Mouse (Mus musculus) hindbrain, embryonic 15.5 days (tissue): ENCODE results near the gene Hck. TPM values are rescaled to one million over a fixed set of nuclear protein-coding genes. Genes with fewer than 3 reads are reported as not detected.
A peak's percentile ranks its signal among the peaks of the same experiment; 100 is the strongest.

Experiments used
- ATAC-seq: fragments of 200-750 bp; cut with Nextera tagmentation; 2 replicates; pipeline ENCODE4 v1.8.0; 2017; ENCODE audit warnings: low read depth, moderate number of reproducible peaks, moderate TSS enrichment; ENCODE audit not compliant: low FRiP score
- H3K27ac ChIP-seq: fragments of 300-500 bp; sonication (generic); replicated peaks from 2 replicates; pipeline ENCODE4 v1.5.1; 2015; ENCODE audit warnings: mild to moderate bottlenecking, inconsistent platforms
- H3K27me3 ChIP-seq: fragments of 300-500 bp; sonication (generic); 2 replicates; pipeline ENCODE4 v1.6.1; 2015; ENCODE audit warnings: control low read depth, inconsistent platforms
- H3K36me3 ChIP-seq: fragments of 300-500 bp; sonication (generic); 2 replicates; pipeline ENCODE4 v1.6.1; 2015; ENCODE audit warnings: control low read depth, inconsistent platforms
- H3K4me1 ChIP-seq: fragments of 300-500 bp; sonication (generic); replicated peaks from 2 replicates; pipeline ENCODE4 v1.6.1; 2015; ENCODE audit warnings: control low read depth, inconsistent platforms
- H3K4me2 ChIP-seq: fragments of 300-500 bp; sonication (generic); 2 replicates; pipeline ENCODE4 v1.6.1; 2015; ENCODE audit warnings: moderate library complexity, mild to moderate bottlenecking, inconsistent platforms
- H3K4me3 ChIP-seq: fragments of 300-500 bp; sonication (generic); 2 replicates; pipeline ENCODE4 v1.5.1; 2015; ENCODE audit warnings: mild to moderate bottlenecking, inconsistent platforms
- H3K9ac ChIP-seq: fragments of 300-500 bp; sonication (generic); 2 replicates; pipeline ENCODE4 v1.6.1; 2015; ENCODE audit warnings: inconsistent platforms
- H3K9me3 ChIP-seq: fragments of 300-500 bp; sonication (generic); 2 replicates; pipeline ENCODE4 v1.6.1; 2016; ENCODE audit warnings: control low read depth, inconsistent platforms
- WGBS: fragments of 180-500 bp; shearing (Covaris S2); methylation state at CpG from one replicate; pipeline ENCODE4 v1.1.7; 2015; 5-methylcytosine and 5-hydroxymethylcytosine counted together
- polyA plus RNA-seq: library from polyadenylated mRNA; unstranded; fragments of >200 nt; fragmentation: Nextera tagmentation; extraction: Ambion mirVana; gene quantifications from 2 replicates; pipeline ENCODE4 v1.2.1, GENCODE M21; 2015

Hck gene
- polyA plus RNA-seq, 1 experiment from 2014 or later: 3.7 TPM

DNA sequence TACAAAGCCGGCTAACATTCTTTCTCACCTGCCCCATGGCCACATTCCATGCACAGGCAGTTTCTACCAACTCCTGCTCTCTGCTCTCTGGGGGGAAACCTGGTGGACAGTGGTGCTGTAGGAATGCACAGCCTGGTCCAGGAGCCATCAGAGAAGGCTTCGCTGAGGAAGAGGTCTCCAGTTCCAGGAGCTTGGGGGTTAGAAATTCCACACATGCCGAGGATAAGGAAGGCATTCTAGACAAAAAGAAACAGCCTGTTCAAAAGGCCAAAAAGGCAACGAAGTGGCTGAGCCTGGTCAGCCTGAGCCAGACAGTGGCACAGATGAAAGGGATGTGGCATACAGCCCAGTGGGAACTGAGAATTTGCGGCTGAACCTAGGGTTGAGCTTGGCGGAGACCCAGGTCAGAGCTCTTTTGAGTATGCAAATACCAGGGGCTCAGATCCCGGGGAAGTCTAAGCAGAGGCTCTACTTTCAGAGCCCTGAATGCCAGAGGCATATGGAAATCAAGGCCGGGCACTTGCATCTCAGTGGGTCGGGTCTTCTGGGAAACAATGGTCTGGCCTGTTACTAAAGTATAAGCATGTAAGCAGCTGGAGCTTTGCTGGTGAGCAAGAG is 31.8 kb downstream of the Hck start:
- Histone ChIP-seq H3K36me3 (no peaks in the 10 kb centered on the region), H3K4me2 (no peak overlapping the region), H3K27ac (peak overlapping the region; percentile 43; the same call in 1 of the 2 replicates), H3K27me3 (no peaks in the 10 kb centered on the region), H3K9me3 (no peaks in the 10 kb centered on the region), H3K9ac (no peak overlapping the region), H3K4me3 (no peak overlapping the region), H3K4me1 (peaks cover 8% of the 10 kb centered on the region; the same call in 1 of the 2 replicates)
- peak; percentile 86 for ATAC-seq
- 12% methylated on average over 9 of the region's 9 CpGs for WGBS

DNA sequence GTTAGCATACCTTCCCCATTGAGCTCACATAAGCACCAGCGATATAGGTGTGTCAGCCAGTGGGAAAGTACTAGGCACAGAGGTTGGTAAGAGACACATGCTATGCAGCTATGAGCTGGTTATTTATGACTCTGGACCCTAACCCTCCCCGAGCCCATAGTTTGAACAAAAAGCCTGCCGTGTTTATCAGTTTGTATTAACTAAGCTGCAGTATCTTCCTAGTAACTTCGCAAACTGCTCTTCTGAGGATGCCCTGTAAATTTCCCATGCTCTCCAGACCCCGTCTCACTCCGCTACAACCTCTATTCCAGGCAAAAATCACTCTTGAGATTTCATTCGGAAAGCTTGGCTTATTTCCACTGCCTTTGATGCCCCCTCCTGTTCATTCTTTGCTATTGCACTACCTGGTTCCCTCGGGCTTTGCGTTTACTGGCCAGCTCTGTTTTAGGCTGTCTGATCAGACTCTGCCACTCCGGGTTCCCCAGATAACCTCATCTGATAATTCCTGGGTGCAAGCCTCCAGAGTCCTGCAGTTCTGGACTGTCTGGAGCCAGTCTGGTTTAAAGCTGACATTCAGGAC is 34.4 kb downstream of the Hck start:
- H3K4me3 ChIP-seq: no peak overlapping the region
- no peaks in the 10 kb centered on the region for H3K27me3 ChIP-seq
- H3K9me3 ChIP-seq: no peaks in the 10 kb centered on the region
- H3K4me1 ChIP-seq: peaks cover 8% of the 10 kb centered on the region; the same call in 1 of the 2 replicates
- 25% methylated on average over 10 of the region's 10 CpGs for WGBS
- H3K4me2 ChIP-seq: no peak overlapping the region
- H3K36me3 ChIP-seq: no peaks in the 10 kb centered on the region
- peak; percentile 19; the same call in 1 of the 2 replicates for ATAC-seq
- H3K9ac ChIP-seq: no peak overlapping the region
- no peak overlapping the region for H3K27ac ChIP-seq

DNA sequence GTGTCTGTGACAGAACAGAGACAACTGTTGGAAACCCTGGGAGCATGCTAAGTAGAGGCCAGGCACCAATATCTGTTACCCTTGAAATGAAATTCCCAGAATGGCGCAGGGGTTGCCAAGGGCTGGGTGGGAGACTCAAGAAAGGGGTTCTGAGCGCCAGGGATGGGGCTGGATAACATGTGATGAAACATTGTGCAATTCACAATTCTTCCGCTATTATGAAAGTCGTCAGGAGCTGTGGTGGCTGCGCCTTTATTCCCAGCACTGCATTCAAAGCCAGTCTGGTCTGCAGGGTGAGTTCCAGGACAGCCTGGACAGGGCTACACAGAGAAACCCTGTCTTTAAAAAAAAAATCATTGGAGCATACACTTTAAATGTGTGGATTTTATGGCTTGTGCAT is 37.1 kb downstream of the Hck start:
- ATAC-seq: no peak
- H3K9ac ChIP-seq: no peak overlapping the region
- H3K27me3 ChIP-seq: no peaks in the 10 kb centered on the region
- no peak overlapping the region for H3K4me2 ChIP-seq
- H3K4me3 ChIP-seq: no peak overlapping the region
- 78% methylated on average over 5 of the region's 5 CpGs for WGBS
- H3K9me3 ChIP-seq: no peaks in the 10 kb centered on the region
- H3K27ac ChIP-seq: no peak overlapping the region
- H3K4me1 ChIP-seq: peaks cover 6% of the 10 kb centered on the region; the same call in 1 of the 2 replicates
- no peaks in the 10 kb centered on the region for H3K36me3 ChIP-seq

GRCm38 (mm10) chr2:153147236-153147635 is 39.0 kb downstream of the Hck start:
- Histone ChIP-seq H3K4me3 (no peak overlapping the region), H3K9me3 (no peaks in the 10 kb centered on the region), H3K9ac (no peak overlapping the region), H3K36me3 (no peaks in the 10 kb centered on the region), H3K27ac (no peak overlapping the region), H3K27me3 (no peaks in the 10 kb centered on the region), H3K4me1 (peaks cover 5% of the 10 kb centered on the region; the same call in 1 of the 2 replicates), H3K4me2 (no peak overlapping the region)
- 76% methylated on average over 3 of the region's 3 CpGs for WGBS
- no peak for ATAC-seq

GRCm38 (mm10) chr2:153147715-153148114 is 39.4 kb downstream of the Hck start:
- Histone ChIP-seq H3K4me1 (peaks cover under 1% of the 10 kb centered on the region; the same call in 1 of the 2 replicates), H3K9me3 (no peaks in the 10 kb centered on the region), H3K4me3 (no peak overlapping the region), H3K36me3 (no peaks in the 10 kb centered on the region), H3K9ac (no peak overlapping the region), H3K27ac (no peak overlapping the region), H3K27me3 (no peaks in the 10 kb centered on the region), H3K4me2 (no peak overlapping the region)
- ATAC-seq: no peak
- 30% methylated on average over 3 of the region's 3 CpGs for WGBS

DNA sequence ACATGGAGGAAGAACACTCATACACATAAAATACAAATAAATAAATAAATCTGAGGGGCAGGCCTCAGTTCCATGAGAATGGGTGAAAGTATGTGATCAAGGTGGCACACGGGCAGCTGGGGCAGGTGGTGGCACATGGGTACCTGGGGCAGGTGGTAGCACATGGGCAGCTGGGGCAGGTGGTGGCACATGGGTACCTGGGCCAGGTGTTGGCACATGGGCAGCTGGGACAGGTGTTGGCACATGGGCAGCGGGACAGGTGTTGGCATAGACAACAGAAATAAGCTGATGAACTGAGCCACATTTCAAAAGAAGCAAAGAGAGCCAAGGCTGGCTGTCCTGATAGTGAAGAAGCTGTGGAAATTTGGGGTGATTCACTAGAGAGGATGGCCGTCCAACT is 41.5 kb downstream of the Hck start:
- 87% methylated on average over 3 of the region's 3 CpGs for WGBS
- no peaks in the 10 kb centered on the region for H3K9me3 ChIP-seq
- no peak overlapping the region for H3K4me2 ChIP-seq
- ATAC-seq: no peak
- no peaks in the 10 kb centered on the region for H3K27me3 ChIP-seq
- no peak overlapping the region for H3K9ac ChIP-seq
- H3K4me1 ChIP-seq: no peaks in the 10 kb centered on the region
- no peak overlapping the region for H3K4me3 ChIP-seq
- no peak overlapping the region for H3K27ac ChIP-seq
- no peaks in the 10 kb centered on the region for H3K36me3 ChIP-seq

GRCm38 (mm10) chr2:153151026-153151425 is 42.8 kb downstream of the Hck start:
- H3K4me1 ChIP-seq: no peaks in the 10 kb centered on the region
- H3K4me2 ChIP-seq: no peak overlapping the region
- no peak overlapping the region for H3K9ac ChIP-seq
- no peaks in the 10 kb centered on the region for H3K36me3 ChIP-seq
- no peaks in the 10 kb centered on the region for H3K27me3 ChIP-seq
- H3K27ac ChIP-seq: no peak overlapping the region
- no peak overlapping the region for H3K4me3 ChIP-seq
- no peaks in the 10 kb centered on the region for H3K9me3 ChIP-seq
- no peak for ATAC-seq
- 83% methylated on average over 7 of the region's 7 CpGs for WGBS

GRCm38 (mm10) chr2:153151926-153152665 is 43.8 kb downstream of the Hck start:
- Histone ChIP-seq H3K4me2 (no peak overlapping the region), H3K9ac (no peak overlapping the region), H3K36me3 (no peaks in the 10 kb centered on the region), H3K4me1 (no peaks in the 10 kb centered on the region), H3K4me3 (no peak overlapping the region), H3K27me3 (no peaks in the 10 kb centered on the region), H3K27ac (no peak overlapping the region), H3K9me3 (no peaks in the 10 kb centered on the region)
- ATAC-seq: no peak
- 83% methylated on average over 8 of the region's 8 CpGs for WGBS

- H3K4me2 ChIP-seq: no peak overlapping the region
- no peak overlapping the region for H3K4me3 ChIP-seq
- 71% methylated on average over 4 of the region's 4 CpGs for WGBS
- ATAC-seq: no peak
- H3K27ac ChIP-seq: no peak overlapping the region
- H3K9me3 ChIP-seq: no peaks in the 10 kb centered on the region
- no peaks in the 10 kb centered on the region for H3K27me3 ChIP-seq
- H3K36me3 ChIP-seq: no peaks in the 10 kb centered on the region
- no peaks in the 10 kb centered on the region for H3K4me1 ChIP-seq
- H3K9ac ChIP-seq: no peak overlapping the region
Measured at GRCm38 (mm10) chr2:153153033-153153450, 44.8 kb downstream of the Hck start.

DNA sequence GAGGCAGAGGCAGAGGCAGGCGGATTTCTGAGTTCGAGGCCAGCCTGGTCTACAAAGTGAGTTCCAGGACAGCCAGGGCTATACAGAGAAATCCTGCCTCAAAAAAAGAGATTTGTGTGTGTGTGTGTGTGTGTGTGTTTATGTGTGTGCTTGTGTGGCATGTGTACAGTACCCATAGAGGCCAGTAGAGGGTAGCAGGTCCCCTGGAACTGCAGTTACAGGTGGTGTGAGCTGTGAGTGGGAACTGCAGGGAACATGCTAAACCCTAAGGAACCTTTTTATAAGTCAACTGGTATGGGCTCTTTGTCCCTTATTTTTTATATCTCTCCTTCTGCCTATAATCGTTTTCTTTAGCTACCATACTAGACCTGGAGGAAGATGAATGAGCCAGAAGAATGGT is 49.0 kb downstream of the Hck start:
- Histone ChIP-seq H3K9ac (no peak overlapping the region), H3K27ac (no peak overlapping the region), H3K4me1 (peaks cover 5% of the 10 kb centered on the region), H3K36me3 (no peaks in the 10 kb centered on the region), H3K9me3 (no peaks in the 10 kb centered on the region), H3K4me2 (no peak overlapping the region), H3K27me3 (no peaks in the 10 kb centered on the region), H3K4me3 (no peak overlapping the region)
- no peak for ATAC-seq
- 75% methylated on average over 2 of the region's 3 CpGs for WGBS

- WGBS: 89% methylated on average over 5 of the region's 5 CpGs
- Histone ChIP-seq H3K4me1 (peaks cover 17% of the 10 kb centered on the region), H3K4me3 (no peak overlapping the region), H3K36me3 (no peaks in the 10 kb centered on the region), H3K27me3 (no peaks in the 10 kb centered on the region), H3K4me2 (peak overlapping the region; percentile 81; the same call in 1 of the 2 replicates), H3K9ac (no peak overlapping the region), H3K27ac (no peak overlapping the region), H3K9me3 (no peaks in the 10 kb centered on the region)
- no peak for ATAC-seq
Measured at GRCm38 (mm10) chr2:153160133-153160532, 51.9 kb downstream of the Hck start.
